Mouse (Mus musculus) inflammation-experienced regulatory T-cells, adult 16 weeks (primary cell): ENCODE results near the gene Nol8. TPM values are rescaled to one million over a fixed set of nuclear protein-coding genes. Genes with fewer than 3 reads are reported as not detected.

ENCODE experiments used
- polyA plus RNA-seq: library from polyadenylated mRNA; unstranded; fragments of 100-300 nt; shearing (Covaris generic); gene quantifications from one replicate; pipeline ENCODE4 v1.2.1, GENCODE M21; 2017

Gene Nol8
- polyA plus RNA-seq: 50.7 TPM

DNA sequence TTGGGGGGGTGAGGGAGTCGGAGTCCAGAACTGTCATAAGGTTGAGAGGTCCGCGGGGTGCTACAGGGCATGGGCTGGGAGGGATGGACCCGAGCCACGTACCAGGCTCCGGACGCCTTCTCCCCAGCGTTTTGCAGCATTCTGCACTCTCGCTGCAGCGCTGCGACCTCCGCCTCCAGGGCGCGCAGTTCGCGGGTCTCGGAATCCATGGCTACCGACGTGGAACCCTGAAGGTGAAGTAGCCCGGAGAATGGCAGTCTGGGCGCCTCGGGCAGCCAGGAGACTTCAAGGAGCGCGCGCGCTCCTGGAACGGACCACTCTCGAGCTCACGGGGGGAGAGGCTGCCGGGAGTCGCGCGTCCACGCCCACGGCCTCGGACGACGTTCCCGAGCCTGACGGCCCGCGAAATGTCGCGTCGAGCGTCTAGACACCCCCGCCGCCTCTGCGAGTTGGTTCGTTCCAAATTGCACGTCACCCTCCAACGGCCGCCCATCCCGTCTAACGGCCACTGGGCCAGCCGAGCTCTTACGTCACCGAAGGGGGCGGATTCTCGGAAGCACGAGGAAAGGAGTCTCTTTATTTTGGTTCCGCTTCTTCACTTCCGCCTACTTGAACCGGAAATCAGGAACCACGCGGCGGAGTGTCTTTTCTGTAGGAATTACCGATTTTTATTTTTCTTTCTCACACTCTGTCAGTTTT lies at the start of gene Nol8, which contains the start of gene Cenpp:
Gene Nol8, plus strand, starts transcription at position 598 of the 699 bp plus-strand sequence.
Gene Cenpp, minus strand, starts transcription at position 305 of the 699 bp plus-strand sequence.

DNA sequence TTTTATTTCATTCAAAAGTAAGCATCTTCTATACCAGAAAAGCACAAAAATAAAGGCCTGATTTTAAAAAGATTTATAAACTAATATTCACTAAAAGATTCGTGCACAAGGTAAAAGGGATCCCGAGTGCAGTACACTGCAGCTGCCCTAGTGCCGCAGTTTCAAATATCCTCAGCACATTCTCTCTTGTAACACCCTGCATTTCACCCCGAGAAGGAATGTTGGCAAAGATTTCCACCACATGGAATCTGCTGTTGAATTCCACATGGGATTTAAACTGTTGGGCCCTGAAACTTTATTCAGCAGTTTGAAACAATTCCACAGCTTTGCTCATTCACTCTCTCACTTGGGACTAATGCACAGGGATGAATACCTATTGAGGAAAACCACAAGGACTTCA lies 45.2 kb upstream of the Nol8 start, which contains the start of gene Ogn:
Gene Ogn, plus strand, starts transcription at position 333 of the 400 bp plus-strand sequence.

DNA sequence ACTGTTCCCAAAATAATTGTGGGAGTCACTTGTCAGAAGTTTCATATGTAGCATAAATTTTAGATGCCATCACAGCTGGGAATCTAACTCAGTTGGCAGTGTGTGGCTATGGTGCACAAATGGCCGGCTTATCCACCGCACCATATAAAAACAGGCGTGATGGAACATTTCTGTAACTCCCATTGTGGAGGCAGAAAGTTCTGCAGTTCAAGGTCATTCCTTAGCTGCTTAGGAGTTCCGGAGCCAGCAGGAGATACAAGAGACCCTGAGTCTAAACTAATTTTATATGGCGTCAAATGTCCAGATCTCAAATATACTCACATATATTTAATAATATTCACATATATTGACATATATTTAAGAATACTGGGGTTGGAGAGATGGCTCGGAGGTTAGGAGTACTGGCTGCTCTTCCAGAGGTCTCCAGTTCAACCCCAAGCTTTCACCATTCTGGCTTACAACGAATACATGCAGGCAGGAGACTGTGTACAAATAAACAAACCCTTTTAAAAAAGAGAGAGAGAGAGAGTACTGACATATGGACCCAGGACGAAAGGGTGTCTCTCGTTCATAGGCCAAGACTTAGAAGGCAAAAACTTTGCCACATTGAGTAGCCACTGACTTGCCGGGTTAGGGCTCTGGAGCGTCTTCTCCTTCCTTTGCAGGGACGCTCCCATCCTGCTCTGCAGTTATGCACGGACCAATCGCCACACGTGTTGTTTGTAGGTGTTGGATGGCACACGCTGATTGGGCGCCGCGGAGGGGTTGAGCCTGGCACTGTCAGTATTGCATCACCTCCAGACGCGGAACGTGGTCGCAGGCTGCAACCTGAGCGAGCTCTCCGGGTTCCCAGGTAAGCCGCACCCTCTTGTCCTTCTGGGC lies 28.7 kb downstream of the Nol8 start, which contains the start of gene Iars:
Gene Iars, plus strand, starts transcription at position 750 of the 882 bp plus-strand sequence.

Other genes starting within 250 kb of the Nol8 start
- 16.0 TPM for gene Ippk, start 231.8 kb upstream of the Nol8 start, polyA plus RNA-seq
- gene Tes3-ps, start 159.8 kb upstream of the Nol8 start, polyA plus RNA-seq: 4.7 TPM
- not detected for gene Ecm2, start 148.3 kb upstream of the Nol8 start, polyA plus RNA-seq
- not detected for gene Aspn, start 108.6 kb upstream of the Nol8 start, polyA plus RNA-seq
- gene Omd, start 70.6 kb upstream of the Nol8 start, polyA plus RNA-seq: 0.18 TPM
- gene Ogn, start 45.0 kb upstream of the Nol8 start, polyA plus RNA-seq: 0.33 TPM
- gene Cenpp, start 293 bp upstream of the Nol8 start, polyA plus RNA-seq: 2.9 TPM
- 64.3 TPM for gene Iars, start 29.0 kb downstream of the Nol8 start, polyA plus RNA-seq
- not detected for gene Gm30302, start 145.9 kb downstream of the Nol8 start, polyA plus RNA-seq